Mouse (Mus musculus) liver, embryonic 16.5 days (tissue): ENCODE measurements at regions not wholly inside any gene's neighbourhood (a gene's known extent, or its start where the extent isn't known, plus 50 kb on each side); places are given as distances from the start of the nearest gene placed in this dataset.

Experiments
- ATAC-seq: fragments of 200-750 bp; cut with Nextera tagmentation; 2 replicates; pipeline ENCODE4 v1.8.0; 2017; ENCODE audit warnings: low read depth, mild to moderate bottlenecking, moderate number of reproducible peaks, moderate library complexity
- H3K27ac ChIP-seq: fragments of 300-500 bp; sonication (generic); 2 replicates; pipeline ENCODE4 v1.5.1; 2014; ENCODE audit warnings: mild to moderate bottlenecking, low read length
- H3K27me3 ChIP-seq: fragments of 300-500 bp; sonication (generic); 2 replicates; pipeline ENCODE4 v1.6.1; 2014; ENCODE audit warnings: low read depth, low read length, mixed read lengths; ENCODE audit not compliant: control insufficient read depth, insufficient read depth
- H3K36me3 ChIP-seq: fragments of 300-500 bp; sonication (generic); 2 replicates; pipeline ENCODE4 v1.6.1; 2014; ENCODE audit warnings: mild to moderate bottlenecking; ENCODE audit not compliant: control insufficient read depth, insufficient read depth
- H3K4me1 ChIP-seq: fragments of 300-500 bp; sonication (generic); 2 replicates; pipeline ENCODE4 v1.6.1; 2014; ENCODE audit warnings: low read depth, low read length, mixed read lengths; ENCODE audit not compliant: control insufficient read depth
- H3K4me2 ChIP-seq: fragments of 300-500 bp; sonication (generic); 2 replicates; pipeline ENCODE4 v1.6.1; 2014; ENCODE audit warnings: low read depth, low read length, mixed read lengths
- H3K4me3 ChIP-seq: fragments of 300-500 bp; sonication (generic); 2 replicates; pipeline ENCODE4 v1.5.1; 2014; ENCODE audit warnings: low read depth, mild to moderate bottlenecking, low read length
- H3K9ac ChIP-seq: fragments of 300-500 bp; sonication (generic); 2 replicates; pipeline ENCODE4 v1.6.1; 2014; ENCODE audit warnings: low read depth, low read length
- H3K9me3 ChIP-seq: fragments of 300-500 bp; sonication (generic); replicated peaks from 2 replicates; pipeline ENCODE4 v1.6.1; 2016; ENCODE audit warnings: low read length; ENCODE audit not compliant: control insufficient read depth
- WGBS: fragments of 180-500 bp; shearing (Covaris S2); extraction: QIAGEN DNeasy Blood & Tissue Kit; methylation state at CpG from one replicate; pipeline ENCODE4 v1.1.7; 2014; ENCODE audit not compliant: insufficient replicate concordance; 5-methylcytosine and 5-hydroxymethylcytosine counted together

- H3K4me3 ChIP-seq: no peak overlapping the region
- WGBS: 51% methylated on average over 5 of the region's 5 CpGs
- no peak overlapping the region for H3K27ac ChIP-seq
- no peaks in the 10 kb centered on the region for H3K9me3 ChIP-seq
- H3K4me2 ChIP-seq: no peak overlapping the region
- 0 out of 2 replicates have a peak, but pooled peaks have one; percentile 11 for ATAC-seq
- no peaks in the 10 kb centered on the region for H3K27me3 ChIP-seq
- H3K4me1 ChIP-seq: no peaks in the 10 kb centered on the region
- no peak overlapping the region for H3K9ac ChIP-seq
- H3K36me3 ChIP-seq: no peaks in the 10 kb centered on the region
Measured at GRCm38 (mm10) chr13:72448458-72449058, 180.1 kb upstream of the Irx2 start.

- no peak for ATAC-seq
- H3K4me3 ChIP-seq: no peak overlapping the region
- WGBS: 58% methylated on average over 7 of the region's 7 CpGs
- no peaks in the 10 kb centered on the region; the same call in 1 of the 2 replicates for H3K9me3 ChIP-seq
- no peaks in the 10 kb centered on the region for H3K4me1 ChIP-seq
- no peaks in the 10 kb centered on the region for H3K27me3 ChIP-seq
- no peak overlapping the region for H3K27ac ChIP-seq
- H3K4me2 ChIP-seq: no peak overlapping the region
- no peaks in the 10 kb centered on the region for H3K36me3 ChIP-seq
- no peak overlapping the region for H3K9ac ChIP-seq
Measured at GRCm38 (mm10) chr13:72495353-72495752, 133.3 kb upstream of the Irx2 start.

GRCm38 (mm10) chr13:72497036-72497435 is 131.6 kb upstream of the Irx2 start:
- ATAC-seq: no peak
- no peak overlapping the region for H3K9ac ChIP-seq
- no peaks in the 10 kb centered on the region for H3K27me3 ChIP-seq
- no peak overlapping the region for H3K4me2 ChIP-seq
- no peaks in the 10 kb centered on the region; the same call in 1 of the 2 replicates for H3K9me3 ChIP-seq
- H3K4me1 ChIP-seq: no peaks in the 10 kb centered on the region
- WGBS: 51% methylated on average over 5 of the region's 5 CpGs
- H3K4me3 ChIP-seq: no peak overlapping the region
- no peaks in the 10 kb centered on the region for H3K36me3 ChIP-seq
- H3K27ac ChIP-seq: no peak overlapping the region

GRCm38 (mm10) chr13:72497521-72497920 is 131.1 kb upstream of the Irx2 start:
- H3K4me2 ChIP-seq: no peak overlapping the region
- H3K27ac ChIP-seq: no peak overlapping the region
- H3K36me3 ChIP-seq: no peaks in the 10 kb centered on the region
- no peak overlapping the region for H3K9ac ChIP-seq
- H3K4me3 ChIP-seq: no peak overlapping the region
- no peaks in the 10 kb centered on the region for H3K9me3 ChIP-seq
- no peaks in the 10 kb centered on the region for H3K27me3 ChIP-seq
- no peaks in the 10 kb centered on the region for H3K4me1 ChIP-seq
- no peak for ATAC-seq
- 8% methylated on average over 10 of the region's 10 CpGs for WGBS

GRCm38 (mm10) chr13:72505954-72506353 is 122.7 kb upstream of the Irx2 start:
- H3K27me3 ChIP-seq: no peaks in the 10 kb centered on the region
- 62% methylated on average over 4 of the region's 4 CpGs for WGBS
- H3K9me3 ChIP-seq: no peaks in the 10 kb centered on the region
- no peak overlapping the region for H3K4me3 ChIP-seq
- no peak for ATAC-seq
- no peaks in the 10 kb centered on the region for H3K36me3 ChIP-seq
- no peak overlapping the region for H3K4me2 ChIP-seq
- H3K9ac ChIP-seq: no peak overlapping the region
- H3K27ac ChIP-seq: no peak overlapping the region
- H3K4me1 ChIP-seq: no peaks in the 10 kb centered on the region

GRCm38 (mm10) chr13:72538633-72539032 is 90.0 kb upstream of the Irx2 start:
- no peak overlapping the region for H3K4me3 ChIP-seq
- no peak overlapping the region for H3K9ac ChIP-seq
- no peaks in the 10 kb centered on the region for H3K27me3 ChIP-seq
- 68% methylated on average over 4 of the region's 4 CpGs for WGBS
- no peak for ATAC-seq
- no peaks in the 10 kb centered on the region for H3K36me3 ChIP-seq
- H3K9me3 ChIP-seq: no peaks in the 10 kb centered on the region
- no peak overlapping the region for H3K4me2 ChIP-seq
- H3K4me1 ChIP-seq: no peaks in the 10 kb centered on the region
- no peak overlapping the region for H3K27ac ChIP-seq

GRCm38 (mm10) chr13:72541706-72542105 is 86.9 kb upstream of the Irx2 start:
- H3K36me3 ChIP-seq: no peaks in the 10 kb centered on the region
- H3K27ac ChIP-seq: no peak overlapping the region
- H3K4me3 ChIP-seq: no peak overlapping the region
- no peak overlapping the region for H3K9ac ChIP-seq
- H3K27me3 ChIP-seq: no peaks in the 10 kb centered on the region
- H3K9me3 ChIP-seq: no peaks in the 10 kb centered on the region
- no peak overlapping the region for H3K4me2 ChIP-seq
- 61% methylated on average over 3 of the region's 3 CpGs for WGBS
- H3K4me1 ChIP-seq: no peaks in the 10 kb centered on the region
- ATAC-seq: no peak

- Histone ChIP-seq H3K4me2 (no peak overlapping the region), H3K4me1 (no peaks in the 10 kb centered on the region), H3K27ac (no peak overlapping the region), H3K9me3 (no peaks in the 10 kb centered on the region), H3K27me3 (no peaks in the 10 kb centered on the region), H3K4me3 (no peak overlapping the region), H3K36me3 (no peaks in the 10 kb centered on the region), H3K9ac (no peak overlapping the region)
- WGBS: 54% methylated on average over 8 of the region's 8 CpGs
- no peak for ATAC-seq
Measured at GRCm38 (mm10) chr13:72557951-72558350, 70.7 kb upstream of the Irx2 start.

- H3K36me3 ChIP-seq: no peaks in the 10 kb centered on the region
- no peaks in the 10 kb centered on the region for H3K9me3 ChIP-seq
- WGBS: 40% methylated on average over 7 of the region's 7 CpGs
- no peaks in the 10 kb centered on the region for H3K27me3 ChIP-seq
- no peak overlapping the region for H3K9ac ChIP-seq
- H3K4me1 ChIP-seq: no peaks in the 10 kb centered on the region
- H3K27ac ChIP-seq: no peak overlapping the region
- no peak for ATAC-seq
- H3K4me3 ChIP-seq: no peak overlapping the region
- no peak overlapping the region for H3K4me2 ChIP-seq
Measured at GRCm38 (mm10) chr13:72571871-72572270, 56.7 kb upstream of the Irx2 start.
